In genomic region chr2:136713299-136713758, GRCm38 (mm10) we compare ENCODE assay signal across 8 mouse cellular contexts. TPM values are rescaled to one million over a fixed set of nuclear protein-coding genes. Genes with fewer than 3 reads are reported as not detected.
DNase-seq lines count a peak whose midpoint lies in the region; ATAC-seq and TF ChIP-seq lines count a peak whose summit lies in the region.

Snap25 (plus strand) TSS chr2:136713453.

- H3K9ac ChIP-seq in kidney, embryonic 15.5 days, result no peak within 1 kb of the TSS
- H3K9ac ChIP-seq in neural tube, embryonic 14.5 days (replicated peaks; ENCODE audit: low read depth, low read length), result peak within 1 kb of the TSS; percentile 74

- under 1% methylated on average over 20 of the region's 20 CpGs for WGBS in kidney, embryonic 15.5 days
- 0% methylated on average over 20 of the region's 20 CpGs for WGBS in neural tube, embryonic 14.5 days

- H3K4me2 ChIP-seq in kidney, embryonic 15.5 days, result peak within 1 kb of the TSS; percentile 67
- H3K4me2 ChIP-seq in neural tube, embryonic 14.5 days (ENCODE audit: low read depth, low read length), result peak within 1 kb of the TSS; percentile 53

- intact Hi-C loops in left cerebral cortex, adult 2 months (cut with DNase I), result loop anchor here (1.0 to 5.0 kb wide), 5 partner anchors 34 to 185 kb away; partner anchors contain the start of genes AL731706.1, Mkks and Slx4ip

- H3K27ac ChIP-seq in kidney, embryonic 15.5 days, result no peak within 1 kb of the TSS
- peak within 1 kb of the TSS; percentile 98 for H3K27ac ChIP-seq in left cerebral cortex, adult 2 months
- peak within 1 kb of the TSS; percentile 92 for H3K27ac ChIP-seq in neural tube, embryonic 14.5 days (ENCODE audit: low read depth, low read length)

- TF ChIP-seq CTCF in left cerebral cortex, adult 2 months (IDR thresholded peaks at IDR 0.05), result no peak

- ATAC-seq in kidney, embryonic 15.5 days (replicated peaks; ENCODE audit: low FRiP score), result peak; percentile 53
- ATAC-seq in neural tube, embryonic 14.5 days (ENCODE audit: low read depth), result peak; percentile 84
- ATAC-seq in granulocyte monocyte progenitor cell, adult 5-6 weeks (replicated peaks; ENCODE audit: poor library complexity, severe bottlenecking), result no peak

- no peaks in the 10 kb centered on the region for H3K36me3 ChIP-seq in kidney, embryonic 15.5 days
- no peaks in the 10 kb centered on the region for H3K36me3 ChIP-seq in neural tube, embryonic 14.5 days (ENCODE audit: control insufficient read depth, insufficient read depth, low read length)

- DNase-seq in kidney, adult 18-20 months, result no peak
- peak; percentile 95 for DNase-seq in cerebellum, adult 9-10 months
- DNase-seq in frontal cortex, postnatal 10 days (ENCODE audit: low spot score in 2 of 2), result peak; percentile 77 to 83
- peak; percentile 84 to 88 for DNase-seq in left cerebral cortex, adult 2 months (ENCODE audit: extremely low spot score in 1 of 2, low spot score in 2 of 2)
- no peak for DNase-seq in spleen, postnatal 4 days (ENCODE audit: low spot score in 2 of 2)

- H3K4me3 ChIP-seq in kidney, embryonic 15.5 days (replicated peaks), result peak within 1 kb of the TSS; percentile 40
- peak within 1 kb of the TSS; percentile 73 for H3K4me3 ChIP-seq in left cerebral cortex, adult 2 months
- peak within 1 kb of the TSS; percentile 66 for H3K4me3 ChIP-seq in neural tube, embryonic 14.5 days (ENCODE audit: low read depth, low read length)

- no peaks in the 10 kb centered on the region for H3K9me3 ChIP-seq in kidney, embryonic 15.5 days (replicated peaks)
- H3K9me3 ChIP-seq in neural tube, embryonic 14.5 days (ENCODE audit: control insufficient read depth, low read length), result no peaks in the 10 kb centered on the region

- H3K4me1 ChIP-seq in kidney, embryonic 15.5 days, result peaks cover 23% of the 10 kb centered on the region
- peaks cover 5% of the 10 kb centered on the region for H3K4me1 ChIP-seq in neural tube, embryonic 14.5 days (ENCODE audit: control insufficient read depth, insufficient read depth, low read length)

- peaks cover 25% of the 10 kb centered on the region for H3K27me3 ChIP-seq in kidney, embryonic 15.5 days
- no peaks in the 10 kb centered on the region for H3K27me3 ChIP-seq in neural tube, embryonic 14.5 days (ENCODE audit: control insufficient read depth, insufficient read depth, low read length)

RNA-seq across cellular contexts. Expression of gene Snap25, which starts in this region (rescaled TPM):
- 2.1 and 6.7 TPM in 2 replicates for polyA plus RNA-seq in kidney, embryonic 15.5 days (2015; fragmentation: Nextera tagmentation; extraction: Ambion mirVana)
- 1,000 to 10,000 TPM; 3,053 to 3,248 TPM for total RNA-seq in left cerebral cortex, adult 2 months (2021)
- 324 and 432 TPM in 2 replicates for polyA plus RNA-seq in neural tube, embryonic 14.5 days (2014; fragmentation: Nextera tagmentation; extraction: Ambion mirVana)
- total RNA-seq in granulocyte monocyte progenitor cell, adult 5-6 weeks (2014; fragmentation: Nextera tagmentation), result not detected in 2 replicates
- total RNA-seq in granulocyte monocyte progenitor cell, adult 5-6 weeks (2017), result not detected in 2 replicates

Comparison
In these comparisons a context has a peak if more than half of its experiments do, and no peak if none do; other contexts are left out.
1. RNA of gene Snap25 (total RNA-seq): 3,053 to 3,248 TPM in left cerebral cortex, adult 2 months; not detected in granulocyte monocyte progenitor cell, adult 5-6 weeks; every median in the first group is over 1,000 times any median in the second.
2. RNA of gene Snap25 (polyA plus RNA-seq): 324 to 432 TPM in neural tube, embryonic 14.5 days; 2.1 to 6.7 TPM in kidney, embryonic 15.5 days; every median in the first group is over 10 times any median in the second.
3. DNase-seq: peak in cerebellum, adult 9-10 months (single experiment), frontal cortex, postnatal 10 days (2 of 2) and left cerebral cortex, adult 2 months (2 of 2); none in kidney, adult 18-20 months (single experiment) and spleen, postnatal 4 days (0 of 2).
4. Peak in every context shown above with its lines, with median percentiles within 50 percentile points of each other: H3K4me3 ChIP-seq.